Mouse (Mus musculus): Measurements from ENCODE around the gene Zfp941. TPM values are rescaled to one million over a fixed set of nuclear protein-coding genes. Genes with fewer than 3 reads are reported as not detected.
"Not testable (repeated sequence)": the region's sequence is repeated elsewhere in the genome, so short reads cannot be mapped to it uniquely, and the experiment has no call there.

Gene Zfp941
- polyA plus RNA-seq, 1 experiment = 0.19 TPM

DNA sequence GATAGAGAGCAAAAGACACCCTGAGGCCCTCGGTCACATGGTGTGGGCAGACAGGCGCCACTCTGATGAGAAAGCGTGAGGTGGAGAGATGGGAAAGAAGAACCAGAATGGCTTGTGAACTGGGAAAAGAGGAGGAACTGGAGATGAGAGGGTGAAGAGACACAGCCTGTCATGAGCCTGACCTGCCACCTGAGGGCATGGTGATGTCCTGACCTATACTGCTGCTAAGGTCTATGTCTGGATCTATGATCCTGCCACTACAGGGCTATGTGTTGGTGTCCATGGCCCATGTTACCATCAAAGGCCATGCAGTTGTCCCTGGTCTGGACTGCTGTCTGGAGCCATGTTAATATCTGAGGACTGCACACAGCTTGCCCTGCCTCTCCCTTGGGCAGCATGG is 24.4 kb downstream of the Zfp941 start:
- no peaks in the 10 kb centered on the region for H3K4me1 ChIP-seq (ENCODE audit: control insufficient read depth, insufficient read depth, low read length)
- no peak overlapping the region for H3K4me3 ChIP-seq (ENCODE audit: insufficient read depth, low read length)
- H3K27ac ChIP-seq (ENCODE audit: insufficient read depth, low read depth, low read length) = no peak overlapping the region
- TF ChIP-seq POLR2A (IDR thresholded peaks at IDR 0.05; ENCODE audit: borderline replicate concordance, low read depth, low read length) (no peak), CTCF (IDR thresholded peaks at IDR 0.05; ENCODE audit: low read depth, low read length) (no peak)

DNA sequence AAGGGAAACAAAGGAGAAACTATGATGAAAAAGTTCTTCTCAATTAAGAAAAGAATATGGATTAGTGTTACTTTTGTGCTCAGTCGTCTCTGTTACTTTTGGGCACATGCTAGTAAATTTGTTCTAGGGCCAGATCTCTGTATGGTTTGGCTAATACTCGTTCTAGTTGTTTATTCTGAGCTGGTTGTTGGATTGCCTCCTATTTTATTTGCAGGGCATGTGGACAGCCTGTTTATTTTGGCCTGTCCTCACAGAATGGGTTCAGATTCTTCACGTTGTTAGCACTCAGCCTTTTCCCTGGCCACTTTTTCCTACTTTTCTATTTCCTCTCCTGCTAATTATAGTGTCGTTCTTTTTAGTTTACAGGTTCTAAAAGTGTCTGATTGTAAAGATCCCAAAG is 28.4 kb downstream of the Zfp941 start:
- Histone ChIP-seq H3K27ac (ENCODE audit: insufficient read depth, low read depth, low read length) (no peak overlapping the region), H3K4me3 (ENCODE audit: insufficient read depth, low read length) (no peak overlapping the region), H3K4me1 (ENCODE audit: control insufficient read depth, insufficient read depth, low read length) (no peaks in the 10 kb centered on the region)
- TF ChIP-seq CTCF (IDR thresholded peaks at IDR 0.05; ENCODE audit: low read depth, low read length) = no peak
- TF ChIP-seq POLR2A (IDR thresholded peaks at IDR 0.05; ENCODE audit: borderline replicate concordance, low read depth, low read length) = no peak

DNA sequence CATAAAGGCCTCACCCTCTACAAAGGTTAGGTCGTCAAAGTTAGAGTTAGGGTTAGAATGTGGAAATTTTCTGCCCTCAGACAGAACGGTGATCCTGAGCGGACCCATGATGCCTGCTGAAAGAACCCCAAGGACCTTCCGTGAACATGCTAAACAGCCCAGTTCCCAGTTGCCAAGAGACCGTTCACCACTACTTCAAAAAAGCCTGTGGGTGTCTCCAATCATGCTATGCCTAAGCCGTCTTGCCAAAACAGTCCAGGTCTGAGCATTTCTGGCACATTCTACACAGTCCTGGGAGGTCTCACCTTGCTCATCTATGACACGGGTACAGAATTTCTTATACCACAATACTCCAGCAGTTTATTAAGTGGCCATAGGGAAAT is 33.9 kb downstream of the Zfp941 start:
- H3K27ac ChIP-seq (ENCODE audit: insufficient read depth, low read depth, low read length) = no peak overlapping the region
- no peaks in the 10 kb centered on the region for H3K4me1 ChIP-seq (ENCODE audit: control insufficient read depth, insufficient read depth, low read length)
- no peak for TF ChIP-seq POLR2A (IDR thresholded peaks at IDR 0.05; ENCODE audit: borderline replicate concordance, low read depth, low read length)
- no peak for TF ChIP-seq CTCF (IDR thresholded peaks at IDR 0.05; ENCODE audit: low read depth, low read length)
- no peak overlapping the region for H3K4me3 ChIP-seq (ENCODE audit: insufficient read depth, low read length)

DNA sequence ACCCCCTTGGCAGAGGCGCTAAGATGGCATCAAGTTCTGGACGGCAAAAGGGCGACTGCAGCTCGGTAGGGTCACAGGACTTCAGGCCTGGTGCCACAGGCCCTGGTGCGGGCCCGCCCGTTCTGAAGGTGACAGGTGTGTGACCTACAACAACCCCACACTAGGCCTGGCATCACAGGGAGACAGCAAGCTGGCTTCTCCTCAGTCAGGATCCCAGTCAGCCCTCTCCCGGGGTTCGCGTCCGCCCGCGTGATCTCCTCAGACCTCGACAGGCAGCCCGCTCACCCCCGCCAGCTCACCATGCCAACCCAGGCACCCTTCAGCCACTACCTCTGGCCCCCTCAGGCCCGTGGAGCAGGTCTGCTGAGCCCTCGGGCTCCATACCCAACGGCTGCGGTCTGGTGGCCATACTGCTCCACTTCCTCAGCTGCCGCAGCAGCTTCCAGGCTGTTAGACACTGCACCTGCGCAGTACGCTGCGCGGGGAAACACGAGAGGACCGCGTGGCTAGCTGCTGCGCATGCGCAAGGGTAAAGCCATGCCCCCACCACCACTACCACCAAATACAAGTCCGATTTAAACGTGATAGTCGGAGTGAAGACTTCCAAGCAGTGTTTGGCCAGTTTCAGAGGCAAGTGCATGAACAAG is 34.4 kb downstream of the Zfp941 start, which contains the start of gene Syce1:
Gene Syce1, minus strand, starts transcription at position 447 of the 647 bp plus-strand sequence.
- H3K4me3 ChIP-seq (ENCODE audit: insufficient read depth, low read length) = no peak within 1 kb of the TSS
- no peaks in the 10 kb centered on the region for H3K4me1 ChIP-seq (ENCODE audit: control insufficient read depth, insufficient read depth, low read length)
- H3K27ac ChIP-seq (ENCODE audit: insufficient read depth, low read depth, low read length) = no peak within 1 kb of the TSS
- TF ChIP-seq POLR2A (IDR thresholded peaks at IDR 0.05; ENCODE audit: borderline replicate concordance, low read depth, low read length) (no peak), CTCF (IDR thresholded peaks at IDR 0.05; ENCODE audit: low read depth, low read length) (no peak)

DNA sequence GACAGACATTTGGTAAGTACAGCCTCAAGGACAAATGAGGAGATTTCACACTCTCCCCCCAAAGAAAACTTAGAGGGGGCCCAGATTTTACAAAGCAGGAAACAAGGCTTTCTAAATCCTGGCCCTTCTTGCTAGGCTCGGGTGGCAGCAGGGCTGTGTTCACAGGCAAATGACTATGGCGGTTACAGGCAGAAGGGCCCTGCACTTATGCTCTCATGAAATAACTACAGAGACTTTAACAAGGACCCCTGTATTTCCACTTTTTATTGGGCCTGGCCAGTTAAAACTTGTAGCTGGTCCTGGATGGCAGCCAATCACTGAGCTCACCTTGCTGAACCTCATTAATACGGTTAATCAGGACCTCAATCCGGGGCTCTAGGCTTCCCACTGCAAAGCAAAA is 41.4 kb downstream of the Zfp941 start:
- TF ChIP-seq CTCF (IDR thresholded peaks at IDR 0.05; ENCODE audit: low read depth, low read length) = no peak
- TF ChIP-seq POLR2A (IDR thresholded peaks at IDR 0.05; ENCODE audit: borderline replicate concordance, low read depth, low read length) = no peak
- Histone ChIP-seq H3K27ac (ENCODE audit: insufficient read depth, low read depth, low read length) (no peak overlapping the region), H3K4me1 (ENCODE audit: control insufficient read depth, insufficient read depth, low read length) (no peaks in the 10 kb centered on the region), H3K4me3 (ENCODE audit: insufficient read depth, low read length) (no peak overlapping the region)

DNA sequence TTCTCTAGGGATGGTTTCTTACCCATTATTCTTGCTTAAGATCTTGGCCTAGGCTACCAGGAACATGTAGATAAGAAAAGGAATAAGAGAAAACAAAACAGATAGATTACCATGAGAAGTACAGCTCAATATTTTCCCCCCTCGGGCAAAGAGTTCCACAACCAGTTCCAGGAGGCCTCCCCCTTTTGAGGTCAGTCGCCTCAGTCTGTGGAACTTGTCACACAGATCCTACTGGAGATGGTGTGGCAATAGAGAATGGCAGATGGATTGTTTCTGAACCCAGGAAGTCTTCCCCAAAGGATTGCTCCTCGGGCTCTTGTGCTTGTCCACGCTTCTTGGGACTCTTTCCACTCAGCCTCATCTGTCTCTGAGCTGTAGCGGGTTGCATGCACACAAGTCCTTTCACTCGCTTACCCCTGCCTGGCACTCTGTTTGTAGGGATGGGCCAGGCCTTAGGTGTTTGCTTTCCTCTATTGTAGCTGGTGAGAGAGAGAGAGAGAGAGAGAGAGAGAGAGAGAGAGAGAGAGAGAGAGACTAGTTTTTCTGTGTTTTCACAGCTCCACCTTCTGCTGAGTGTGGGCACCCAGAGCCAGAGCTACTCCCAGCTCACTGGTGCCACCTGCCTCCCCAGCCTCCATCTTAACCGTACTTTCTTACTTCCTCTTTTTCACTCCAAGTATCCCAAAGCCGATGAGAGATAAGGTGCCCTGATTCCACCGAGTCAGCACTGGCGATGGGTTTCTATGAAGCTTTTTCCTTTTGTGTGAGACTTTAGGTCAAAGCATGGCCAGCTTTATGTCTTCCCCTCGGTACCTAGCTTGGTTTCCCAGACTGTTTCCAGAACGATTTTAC is 55.9 kb downstream of the Zfp941 start:
- Histone ChIP-seq H3K4me1 (ENCODE audit: control insufficient read depth, insufficient read depth, low read length) (no peaks in the 10 kb centered on the region), H3K4me3 (ENCODE audit: insufficient read depth, low read length) (no peak overlapping the region), H3K27ac (ENCODE audit: insufficient read depth, low read depth, low read length) (no peak overlapping the region)
- no peak for TF ChIP-seq POLR2A (IDR thresholded peaks at IDR 0.05; ENCODE audit: borderline replicate concordance, low read depth, low read length)
- no peak for TF ChIP-seq CTCF (IDR thresholded peaks at IDR 0.05; ENCODE audit: low read depth, low read length)

DNA sequence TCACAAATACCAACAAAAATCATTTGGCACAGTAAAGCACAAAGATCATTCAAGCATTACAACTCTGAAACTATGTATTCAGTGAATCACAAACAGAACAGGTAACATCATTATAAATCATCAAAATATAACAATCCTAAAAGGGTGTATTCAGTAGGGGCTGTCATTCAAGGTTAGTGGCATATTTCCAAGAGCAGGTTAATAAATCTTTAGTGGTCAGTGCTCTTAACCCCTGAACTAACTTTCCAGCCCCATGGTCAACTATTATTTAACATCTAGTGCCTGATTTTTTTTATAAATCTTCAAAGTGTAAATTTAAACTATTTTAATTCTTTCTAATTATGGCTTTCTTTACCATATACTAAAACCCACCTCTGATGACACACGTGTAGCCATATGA is 56.6 kb downstream of the Zfp941 start:
- H3K4me1 ChIP-seq (ENCODE audit: control insufficient read depth, insufficient read depth, low read length); H3K4me3 ChIP-seq (ENCODE audit: insufficient read depth, low read length): not testable (repeated sequence)

DNA sequence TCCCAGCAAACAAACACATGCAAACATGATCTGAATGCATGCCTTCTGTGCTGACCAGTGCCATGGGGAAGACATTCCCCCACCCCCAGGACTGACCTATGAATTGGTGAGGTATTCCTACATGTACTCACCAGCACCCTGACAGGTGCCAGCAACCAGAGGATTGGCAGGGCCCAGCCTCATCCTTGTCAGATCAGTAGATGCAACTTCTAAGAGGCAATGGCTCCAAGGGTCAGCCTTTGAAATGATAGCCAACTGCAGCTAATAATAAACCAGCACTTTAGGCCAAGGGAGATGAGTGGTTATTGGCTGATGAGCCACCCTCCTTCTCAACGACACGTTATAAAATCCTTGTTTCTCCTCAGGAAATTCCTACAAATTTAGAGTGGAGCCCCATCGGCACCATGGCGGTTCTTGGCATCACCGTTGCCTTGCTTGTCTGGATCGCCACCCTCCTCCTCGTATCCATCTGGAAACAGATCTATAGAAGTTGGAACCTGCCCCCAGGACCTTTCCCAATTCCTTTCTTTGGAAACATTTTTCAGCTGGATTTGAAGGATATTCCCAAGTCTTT is 58.4 kb downstream of the Zfp941 start, which contains the start of gene Cyp2e1:
Gene Cyp2e1, plus strand, starts transcription at position 293 of the 574 bp plus-strand sequence.
- TF ChIP-seq POLR2A (IDR thresholded peaks at IDR 0.05; ENCODE audit: borderline replicate concordance, low read depth, low read length) = no peak
- TF ChIP-seq CTCF (IDR thresholded peaks at IDR 0.05; ENCODE audit: low read depth, low read length) = no peak
- no peaks in the 10 kb centered on the region for H3K4me1 ChIP-seq (ENCODE audit: control insufficient read depth, insufficient read depth, low read length)
- H3K4me3 ChIP-seq (ENCODE audit: insufficient read depth, low read length) = no peak within 1 kb of the TSS
- H3K27ac ChIP-seq (ENCODE audit: insufficient read depth, low read depth, low read length) = no peak within 1 kb of the TSS

More for the DNA sequence above, 56.6 kb downstream of the Zfp941 start:
- not testable (repeated sequence) for H3K27ac ChIP-seq (ENCODE audit: insufficient read depth, low read depth, low read length)

DNA sequence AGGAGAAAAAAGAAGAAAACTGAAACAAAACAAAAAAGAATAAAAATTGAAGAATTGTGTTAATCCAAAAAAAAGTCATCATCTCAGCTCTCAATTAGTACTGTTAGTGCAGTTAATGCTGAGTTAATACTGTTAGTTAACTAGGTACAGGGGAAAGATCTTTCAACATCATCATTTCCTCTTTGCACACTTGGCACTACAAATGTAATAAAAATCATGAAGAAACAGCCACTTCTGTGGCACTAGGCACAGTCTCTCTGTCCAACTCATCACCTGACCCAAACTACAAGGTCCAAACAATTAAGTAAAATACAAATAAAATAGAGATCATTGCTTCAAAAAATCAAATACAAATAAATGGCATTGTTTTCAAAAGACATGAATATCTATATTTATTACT is 61.3 kb downstream of the Zfp941 start:
- TF ChIP-seq CTCF (IDR thresholded peaks at IDR 0.05; ENCODE audit: low read depth, low read length) (no peak), POLR2A (IDR thresholded peaks at IDR 0.05; ENCODE audit: borderline replicate concordance, low read depth, low read length) (no peak)
- H3K27ac ChIP-seq (ENCODE audit: insufficient read depth, low read depth, low read length) = no peak overlapping the region
- no peak overlapping the region for H3K4me3 ChIP-seq (ENCODE audit: insufficient read depth, low read length)
- no peaks in the 10 kb centered on the region for H3K4me1 ChIP-seq (ENCODE audit: control insufficient read depth, insufficient read depth, low read length)

Other genes starting within 250 kb of the Zfp941 start
- not detected in 2 replicates for gene Olfr46, start 220.9 kb downstream of the Zfp941 start, polyA plus RNA-seq (2012; ENCODE audit: insufficient read depth, insufficient read length, missing spikeins)
- not detected in 2 replicates for gene Olfr61, start 193.2 kb downstream of the Zfp941 start, polyA plus RNA-seq (2012; ENCODE audit: insufficient read depth, insufficient read length, missing spikeins)
- gene Olfr53, start 175.7 kb downstream of the Zfp941 start, polyA plus RNA-seq (2012; ENCODE audit: insufficient read depth, insufficient read length, missing spikeins) = not detected in 2 replicates
- gene Olfr539, start 162.2 kb downstream of the Zfp941 start, polyA plus RNA-seq (2012; ENCODE audit: insufficient read depth, insufficient read length, missing spikeins) = 0.05 TPM in 1 of 2 replicates, not detected in the other
- not detected in 2 replicates for gene Olfr45, start 140.2 kb downstream of the Zfp941 start, polyA plus RNA-seq (2012; ENCODE audit: insufficient read depth, insufficient read length, missing spikeins)
- not detected in 2 replicates for gene Olfr541, start 124.9 kb downstream of the Zfp941 start, polyA plus RNA-seq (2012; ENCODE audit: insufficient read depth, insufficient read length, missing spikeins)
- not detected in 2 replicates for gene Cyp2e1, start 58.4 kb downstream of the Zfp941 start, polyA plus RNA-seq (2012; ENCODE audit: insufficient read depth, insufficient read length, missing spikeins)
- not detected in 2 replicates for gene Syce1, start 34.3 kb downstream of the Zfp941 start, polyA plus RNA-seq (2012; ENCODE audit: insufficient read depth, insufficient read length, missing spikeins)
- not detected in 2 replicates for gene Urah, start 12.8 kb upstream of the Zfp941 start, polyA plus RNA-seq (2012; ENCODE audit: insufficient read depth, insufficient read length, missing spikeins)
- gene Scgb1c1, start 23.4 kb upstream of the Zfp941 start, polyA plus RNA-seq (2012; ENCODE audit: insufficient read depth, insufficient read length, missing spikeins) = not detected in 2 replicates
- gene Odf3, start 25.6 kb upstream of the Zfp941 start, polyA plus RNA-seq (2012; ENCODE audit: insufficient read depth, insufficient read length, missing spikeins) = not detected in 2 replicates
- not detected in 2 replicates for gene Gm45785, start 34.2 kb upstream of the Zfp941 start, polyA plus RNA-seq (2012; ENCODE audit: insufficient read depth, insufficient read length, missing spikeins)
- 58.2 and 61.2 TPM in 2 replicates for gene Ric8a, start 34.8 kb upstream of the Zfp941 start, polyA plus RNA-seq (2012; ENCODE audit: insufficient read depth, insufficient read length, missing spikeins)
- gene Bet1l, start 35.4 kb upstream of the Zfp941 start, polyA plus RNA-seq (2012; ENCODE audit: insufficient read depth, insufficient read length, missing spikeins) = 21.1 and 29.7 TPM in 2 replicates
- 120 and 121 TPM in 2 replicates for gene Psmd13, start 59.8 kb upstream of the Zfp941 start, polyA plus RNA-seq (2012; ENCODE audit: insufficient read depth, insufficient read length, missing spikeins)
- 16.2 and 20.1 TPM in 2 replicates for gene Sirt3, start 60.1 kb upstream of the Zfp941 start, polyA plus RNA-seq (2012; ENCODE audit: insufficient read depth, insufficient read length, missing spikeins)
- gene Cox8b, start 78.3 kb upstream of the Zfp941 start, polyA plus RNA-seq (2012; ENCODE audit: insufficient read depth, insufficient read length, missing spikeins) = 2.2 TPM in 1 of 2 replicates, not detected in the other
- not detected in 2 replicates for gene Nlrp6, start 98.7 kb upstream of the Zfp941 start, polyA plus RNA-seq (2012; ENCODE audit: insufficient read depth, insufficient read length, missing spikeins)
- gene Pgghg, start 119.2 kb upstream of the Zfp941 start, polyA plus RNA-seq (2012; ENCODE audit: insufficient read depth, insufficient read length, missing spikeins) = 11.5 and 13.8 TPM in 2 replicates
- 1.8 and 1.9 TPM in 2 replicates for gene Ifitm5, start 128.1 kb upstream of the Zfp941 start, polyA plus RNA-seq (2012; ENCODE audit: insufficient read depth, insufficient read length, missing spikeins)
- 1.2 and 8.8 TPM in 2 replicates for gene Gm45717, start 133.8 kb upstream of the Zfp941 start, polyA plus RNA-seq (2012; ENCODE audit: insufficient read depth, insufficient read length, missing spikeins)
- 1,477 and 1,645 TPM in 2 replicates for gene Ifitm2, start 133.8 kb upstream of the Zfp941 start, polyA plus RNA-seq (2012; ENCODE audit: insufficient read depth, insufficient read length, missing spikeins)
- gene Ifitm1, start 145.0 kb upstream of the Zfp941 start, polyA plus RNA-seq (2012; ENCODE audit: insufficient read depth, insufficient read length, missing spikeins) = 31.2 and 38.0 TPM in 2 replicates
- 1,636 and 1,773 TPM in 2 replicates for gene Ifitm3, start 188.6 kb upstream of the Zfp941 start, polyA plus RNA-seq (2012; ENCODE audit: insufficient read depth, insufficient read length, missing spikeins)
- gene Ifitm6, start 195.7 kb upstream of the Zfp941 start, polyA plus RNA-seq (2012; ENCODE audit: insufficient read depth, insufficient read length, missing spikeins) = 31.9 and 45.4 TPM in 2 replicates
- gene Gm17387, start 207.0 kb upstream of the Zfp941 start, polyA plus RNA-seq (2012; ENCODE audit: insufficient read depth, insufficient read length, missing spikeins) = not detected in 2 replicates
- gene B4galnt4, start 238.9 kb upstream of the Zfp941 start, polyA plus RNA-seq (2012; ENCODE audit: insufficient read depth, insufficient read length, missing spikeins) = not detected in 2 replicates

All from bone marrow macrophage, adult 2 months (primary cell).